Mouse (Mus musculus): ENCODE data around the gene Nceh1.

GRCm38 (mm10) chr3:27199120-27199519, 16.4 kb downstream of the Nceh1 start:
- TF ChIP-seq CTCF (IDR thresholded peaks at IDR 0.05; ENCODE audit: insufficient read depth, low read length): no peak
- TF ChIP-seq POLR2A (IDR thresholded peaks at IDR 0.05; ENCODE audit: borderline replicate concordance, extremely low read depth, low read depth, low read length): no peak

All from lung, adult 2 months (tissue).